Mouse (Mus musculus) liver, adult 2 months (tissue): ENCODE measurements around the gene Efcab5. TPM values are rescaled to one million over a fixed set of nuclear protein-coding genes. Genes with fewer than 3 reads are reported as not detected.
"Not testable (repeated sequence)": the region's sequence is repeated elsewhere in the genome, so short reads cannot be mapped to it uniquely, and the experiment has no call there.

Experiments
- DNase-seq: peaks from one replicate; pipeline ENCODE4 v3.0.0-alpha.2; 2011; ENCODE audit warnings: low read depth, low spot score; ENCODE audit errors: extremely low read depth
- H3K27ac ChIP-seq: fragments of 200-500 bp; replicated peaks from 2 replicates; pipeline ENCODE4 v1.5.1; 2012; ENCODE audit warnings: low read depth, mild to moderate bottlenecking, control low read depth, inconsistent platforms, low read length; ENCODE audit not compliant: insufficient read depth
- H3K27me3 ChIP-seq: fragments of 200-500 bp; 2 replicates; pipeline ENCODE4 v1.6.1; 2012; ENCODE audit warnings: mild to moderate bottlenecking, moderate library complexity, low read length, inconsistent platforms; ENCODE audit not compliant: control insufficient read depth, insufficient read depth
- H3K36me3 ChIP-seq: fragments of 200-500 bp; 2 replicates; pipeline ENCODE4 v1.6.1; 2012; ENCODE audit warnings: low read length, inconsistent platforms; ENCODE audit not compliant: control insufficient read depth, insufficient read depth
- H3K4me1 ChIP-seq: fragments of 200-500 bp; 2 replicates; pipeline ENCODE4 v1.6.1; 2011; ENCODE audit warnings: low read length; ENCODE audit not compliant: control insufficient read depth, insufficient read depth
- H3K4me3 ChIP-seq: fragments of 200-500 bp; 2 replicates; pipeline ENCODE4 v1.5.1; 2011; ENCODE audit warnings: low read depth, mild to moderate bottlenecking, control low read depth, low read length, moderate library complexity; ENCODE audit not compliant: insufficient read depth
- H3K79me2 ChIP-seq: fragments of 200-500 bp; 2 replicates; pipeline ENCODE4 v1.6.1; 2012; ENCODE audit warnings: inconsistent platforms, mild to moderate bottlenecking, low read length, moderate library complexity; ENCODE audit not compliant: control insufficient read depth, insufficient read depth
- H3K9ac ChIP-seq: fragments of 200-500 bp; 2 replicates; pipeline ENCODE4 v1.6.1; 2012; ENCODE audit warnings: low read depth, mild to moderate bottlenecking, control low read depth, inconsistent platforms, low read length
- CTCF ChIP-seq: fragments of 200-500 bp; IDR thresholded peaks from 2 replicates; pipeline ENCODE4 v1.5.1; 2011; ENCODE audit warnings: low read depth, low read length, control low read depth
- POLR2A ChIP-seq: fragments of 200-500 bp; IDR thresholded peaks from 2 replicates; pipeline ENCODE4 v1.6.1; 2011; ENCODE audit warnings: low read length, control low read depth; ENCODE audit not compliant: insufficient read depth; ENCODE audit errors: extremely low read depth
- WGBS: fragments of 180-500 bp; shearing (Covaris S2); methylation state at CpG from one replicate; pipeline ENCODE4 v1.1.7; 2018; 5-methylcytosine and 5-hydroxymethylcytosine counted together
- polyA plus RNA-seq: library from polyadenylated mRNA; depleted of rRNA; stranded (reverse); fragments of >200 nt; gene quantifications from 2 replicates; pipeline ENCODE4 v1.2.3, GENCODE M21; 2012
- total RNA-seq: library from RNA; depleted of rRNA; stranded (reverse); fragments of >200 nt; gene quantifications from 2 replicates; pipeline ENCODE4 v1.2.3, GENCODE M21; 2014

The Efcab5 gene
- total and polyA plus RNA-seq, 2 experiments = 0.09 TPM; not detected in 1

- H3K27ac ChIP-seq = no peak overlapping the region
- H3K27me3 ChIP-seq = no peaks in the 10 kb centered on the region
- H3K4me3 ChIP-seq = no peak overlapping the region
- no peaks in the 10 kb centered on the region for H3K36me3 ChIP-seq
- H3K79me2 ChIP-seq = no peaks in the 10 kb centered on the region
- H3K4me1 ChIP-seq = no peaks in the 10 kb centered on the region
- 84% methylated on average over 4 of the region's 4 CpGs for WGBS
- DNase-seq = no peak
- no peak for TF ChIP-seq POLR2A
- no peak for TF ChIP-seq CTCF
- H3K9ac ChIP-seq = no peak overlapping the region
These were observed 15.0 kb downstream of the Efcab5 start for GRCm38 (mm10) chr11:77173731-77174130.

- DNase-seq = no peak
- Histone ChIP-seq H3K9ac (no peak overlapping the region), H3K27ac (no peak overlapping the region), H3K27me3 (no peaks in the 10 kb centered on the region), H3K36me3 (no peaks in the 10 kb centered on the region), H3K4me1 (no peaks in the 10 kb centered on the region), H3K4me3 (no peak overlapping the region), H3K79me2 (no peaks in the 10 kb centered on the region)
- 63% methylated on average over 1 of the region's 1 CpGs for WGBS
- TF ChIP-seq POLR2A (no peak), CTCF (no peak)
These were observed 28.0 kb downstream of the Efcab5 start for GRCm38 (mm10) chr11:77160744-77161143.

- 78% methylated on average over 9 of the region's 9 CpGs for WGBS
These were observed 28.4 kb downstream of the Efcab5 start for GRCm38 (mm10) chr11:77160341-77160740.

GRCm38 (mm10) chr11:77154214-77154613 is 34.6 kb downstream of the Efcab5 start:
- no peak overlapping the region for H3K9ac ChIP-seq
- no peaks in the 10 kb centered on the region for H3K36me3 ChIP-seq
- DNase-seq = no peak
- no peaks in the 10 kb centered on the region for H3K4me1 ChIP-seq
- no peaks in the 10 kb centered on the region for H3K79me2 ChIP-seq
- WGBS = 86% methylated on average over 5 of the region's 5 CpGs
- no peaks in the 10 kb centered on the region for H3K27me3 ChIP-seq
- TF ChIP-seq POLR2A (no peak), CTCF (no peak)
- no peak overlapping the region for H3K27ac ChIP-seq
- no peak overlapping the region for H3K4me3 ChIP-seq

More at GRCm38 (mm10) chr11:77160341-77160740, 28.4 kb downstream of the Efcab5 start:
- Histone ChIP-seq H3K4me3 (no peak overlapping the region), H3K4me1 (no peaks in the 10 kb centered on the region), H3K79me2 (no peaks in the 10 kb centered on the region), H3K27me3 (no peaks in the 10 kb centered on the region), H3K9ac (no peak overlapping the region), H3K27ac (no peak overlapping the region), H3K36me3 (no peaks in the 10 kb centered on the region)
- TF ChIP-seq CTCF (no peak), POLR2A (no peak)
- DNase-seq = no peak

- no peak for DNase-seq
- no peak overlapping the region for H3K27ac ChIP-seq
- H3K79me2 ChIP-seq = no peaks in the 10 kb centered on the region
- H3K4me3 ChIP-seq = no peak overlapping the region
- H3K9ac ChIP-seq = no peak overlapping the region
- H3K4me1 ChIP-seq = no peaks in the 10 kb centered on the region
- TF ChIP-seq POLR2A (no peak), CTCF (no peak)
- 98% methylated on average over 6 of the region's 6 CpGs for WGBS
- no peaks in the 10 kb centered on the region for H3K36me3 ChIP-seq
- no peaks in the 10 kb centered on the region for H3K27me3 ChIP-seq
These were observed 38.0 kb downstream of the Efcab5 start for GRCm38 (mm10) chr11:77150806-77151205.

- not testable (repeated sequence) for H3K27me3 ChIP-seq, H3K36me3 ChIP-seq, H3K4me1 ChIP-seq, H3K79me2 ChIP-seq, H3K9ac ChIP-seq, H3K4me3 ChIP-seq, H3K27ac ChIP-seq, DNase-seq
- 95% methylated on average over 22 of the region's 22 CpGs for WGBS
These were observed 38.8 kb downstream of the Efcab5 start for GRCm38 (mm10) chr11:77149783-77150630.
